Mouse (Mus musculus) heart, adult 8-10 months (tissue): ENCODE results near the gene Dnajb2. TPM values are rescaled to one million over a fixed set of nuclear protein-coding genes. Genes with fewer than 3 reads are reported as not detected.

ENCODE experiments used
- DNase-seq: peaks from one replicate; pipeline ENCODE4 v3.0.0; 2022; ENCODE audit warnings: low spot score
- total RNA-seq, 4 experiments: library from RNA; stranded (reverse); gene quantifications; 2 replicates each; pipeline ENCODE4 v1.2.4; 2022

The Dnajb2 gene
- 100 to 1,000 TPM; 102 to 135 (median 117) TPM for total RNA-seq

GRCm38 (mm10) chr1:75236117-75237050 lies at the start of gene Dnajb2:
Gene Dnajb2, plus strand, starts transcription at chr1:75236406.
- peak; percentile 90 for DNase-seq

- no peak for DNase-seq
Measured at GRCm38 (mm10) chr1:75187126-75187525, 49.1 kb upstream of the Dnajb2 start.

DNA sequence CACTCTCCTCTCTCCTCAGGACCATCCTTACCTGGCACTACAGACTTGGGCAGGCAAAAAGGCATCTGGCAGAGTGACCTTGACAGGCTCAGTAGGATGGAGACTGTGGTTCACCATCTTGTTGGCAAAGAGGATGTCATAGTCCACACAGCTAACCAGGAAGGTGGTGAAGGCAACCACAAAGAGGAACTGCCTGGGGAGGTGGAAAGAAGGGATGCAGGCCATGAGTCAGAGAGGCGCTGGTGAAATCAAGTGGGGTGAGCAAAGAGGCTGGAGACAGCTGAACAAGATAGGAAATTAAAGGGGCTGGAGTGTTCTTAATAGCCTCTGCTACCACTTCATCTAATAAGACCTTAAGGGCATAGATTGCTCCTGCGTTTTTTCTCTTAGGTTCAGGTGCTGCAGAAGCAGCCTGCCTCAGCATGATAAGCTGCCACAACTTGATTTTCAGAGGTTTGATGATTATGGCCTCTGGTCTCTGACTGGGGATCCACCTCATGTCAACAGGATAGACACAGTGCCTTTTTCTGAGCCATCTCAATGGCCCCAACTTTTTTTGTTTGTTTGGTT lies 48.2 kb upstream of the Dnajb2 start:
- no peak for DNase-seq

- DNase-seq = no peak
Measured at GRCm38 (mm10) chr1:75190577-75190976, 45.6 kb upstream of the Dnajb2 start.

DNA sequence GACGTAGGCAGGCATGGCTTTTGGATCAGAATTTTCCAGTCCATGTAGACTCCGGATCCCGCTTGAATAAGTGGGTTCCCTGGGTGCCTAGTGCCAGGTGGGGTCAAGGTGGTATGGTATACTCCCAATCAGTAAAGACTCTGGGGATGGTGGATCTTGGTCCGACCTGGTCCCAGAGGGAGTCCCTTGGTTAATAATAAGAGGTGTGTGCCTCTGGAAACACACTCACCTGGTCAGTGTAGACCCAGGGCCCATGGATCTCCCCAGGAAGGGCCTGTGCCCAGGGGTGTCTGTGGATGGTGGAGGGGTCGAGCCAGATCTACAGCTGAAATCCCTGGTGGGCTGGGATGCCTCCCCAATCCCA lies 45.0 kb upstream of the Dnajb2 start:
- no peak for DNase-seq

DNA sequence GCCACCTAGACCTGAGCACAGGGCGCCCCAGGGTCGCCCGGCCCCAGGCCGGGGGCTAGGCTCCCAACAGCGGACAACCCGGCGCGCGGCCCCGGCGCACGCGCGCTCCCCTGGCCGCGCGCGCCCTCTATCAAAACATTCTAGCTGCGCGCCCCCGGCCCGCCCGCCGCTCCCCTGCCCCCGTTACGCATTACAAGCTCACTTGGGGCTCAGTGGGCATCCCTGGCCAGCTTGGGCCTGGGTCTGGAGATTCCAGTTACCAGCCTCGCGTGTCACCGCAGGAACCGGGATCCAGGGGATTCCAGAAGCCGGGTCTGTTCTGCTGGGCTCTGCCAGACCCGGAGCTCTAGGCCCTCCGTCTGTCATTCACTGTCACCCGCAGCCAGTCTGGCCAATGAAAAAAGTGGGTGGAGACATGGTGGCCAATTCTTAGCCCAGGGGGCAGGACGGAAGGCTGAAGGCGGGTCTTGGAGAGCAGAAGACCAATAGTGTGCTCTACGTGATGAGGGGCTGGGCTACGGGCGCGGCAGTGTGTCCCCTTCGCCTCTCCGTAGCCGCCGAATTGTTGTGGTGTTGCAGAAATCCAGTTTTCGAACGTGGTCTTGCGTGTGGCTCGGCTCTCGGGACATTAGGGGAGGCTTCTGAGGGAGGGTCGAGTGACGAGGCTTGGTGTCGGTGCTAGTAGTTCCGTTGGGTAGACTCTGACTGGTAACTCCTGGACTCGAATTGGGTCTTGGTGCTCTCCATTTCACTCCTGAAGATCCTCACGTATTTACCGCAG lies 44.4 kb upstream of the Dnajb2 start, which contains the start of the genes Ankzf1 and Atg9a:
Ankzf1 (plus strand) TSS at position 530 of the 781 bp plus-strand sequence.
Atg9a (minus strand) TSS at position 575 of the 781 bp plus-strand sequence.
- peak; percentile 98 for DNase-seq

GRCm38 (mm10) chr1:75192452-75192851 lies 43.8 kb upstream of the Dnajb2 start:
- no peak for DNase-seq

DNA sequence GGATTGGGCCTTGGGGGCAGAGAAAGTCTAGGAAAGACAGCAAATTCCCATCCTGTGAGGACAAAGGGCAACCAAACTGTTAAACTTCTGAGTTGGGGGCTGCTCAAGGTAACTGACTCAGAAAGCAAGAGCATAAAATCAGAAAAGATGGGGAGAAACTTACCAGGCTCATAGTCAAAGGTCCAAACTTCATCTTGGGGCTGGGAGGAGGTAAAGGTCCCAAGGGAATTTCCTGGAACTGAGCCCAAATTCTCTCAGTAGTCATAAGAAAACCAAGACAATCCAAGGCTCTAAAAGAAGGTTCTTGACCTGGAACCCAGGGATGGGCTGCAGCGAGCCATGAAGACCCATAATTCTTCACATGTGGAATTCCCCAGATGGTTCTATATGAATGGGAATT lies 35.0 kb upstream of the Dnajb2 start:
- DNase-seq = no peak

- no peak for DNase-seq
Measured at GRCm38 (mm10) chr1:75208967-75209678, 27.1 kb upstream of the Dnajb2 start.

DNA sequence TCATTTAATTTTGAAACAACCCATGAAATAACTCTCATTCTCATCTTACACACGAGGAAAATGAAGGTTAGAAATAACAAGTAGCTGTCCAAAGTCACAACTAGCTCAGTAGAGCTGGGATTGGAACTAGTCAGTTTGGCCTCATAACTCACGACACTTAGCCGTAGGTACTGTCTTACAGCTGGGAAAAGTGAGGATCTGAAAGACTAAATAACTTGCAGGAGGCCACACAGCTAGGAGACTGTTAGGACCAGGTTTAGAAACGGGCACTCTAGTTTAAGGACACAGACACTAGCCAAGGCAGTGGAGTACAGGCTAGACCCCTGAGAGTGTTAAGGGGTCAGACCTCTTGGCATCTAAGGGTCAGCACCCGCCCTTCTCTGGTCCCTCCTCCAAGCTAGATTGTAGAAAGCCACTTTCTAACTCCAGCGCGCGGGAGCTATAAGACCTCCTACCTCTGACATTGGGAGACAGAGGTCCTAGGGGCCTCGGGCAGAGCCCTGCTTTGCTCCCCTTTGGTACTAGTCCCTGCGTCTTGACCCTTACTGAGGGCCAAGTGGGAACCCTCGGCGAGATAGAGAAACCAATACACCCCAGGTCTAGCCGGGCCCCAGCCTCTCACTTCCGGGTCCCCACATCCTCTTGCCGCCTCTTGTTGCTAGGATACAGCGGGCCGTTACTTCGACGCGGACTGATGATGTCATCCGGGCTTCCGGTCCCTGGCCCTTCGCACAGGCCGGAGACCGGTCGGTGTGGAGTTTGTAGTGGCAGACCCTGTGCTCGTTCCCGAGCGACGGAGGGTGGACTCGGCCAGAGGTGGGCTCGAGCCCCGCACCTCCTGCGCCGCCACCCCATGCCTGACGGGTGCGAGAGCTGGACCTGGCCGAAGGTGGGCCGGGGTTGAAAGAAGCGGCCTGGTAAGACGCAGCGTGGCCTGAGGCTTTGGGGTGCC lies 25.8 kb upstream of the Dnajb2 start, which contains the start of the genes Glb1l and Stk16:
Glb1l (minus strand) TSS at position 678 of the 952 bp plus-strand sequence.
Stk16 (plus strand) TSS at position 703 of the 952 bp plus-strand sequence.
- peak; percentile 97 for DNase-seq

GRCm38 (mm10) chr1:75211141-75211708 lies 25.0 kb upstream of the Dnajb2 start:
- no peak for DNase-seq

DNA sequence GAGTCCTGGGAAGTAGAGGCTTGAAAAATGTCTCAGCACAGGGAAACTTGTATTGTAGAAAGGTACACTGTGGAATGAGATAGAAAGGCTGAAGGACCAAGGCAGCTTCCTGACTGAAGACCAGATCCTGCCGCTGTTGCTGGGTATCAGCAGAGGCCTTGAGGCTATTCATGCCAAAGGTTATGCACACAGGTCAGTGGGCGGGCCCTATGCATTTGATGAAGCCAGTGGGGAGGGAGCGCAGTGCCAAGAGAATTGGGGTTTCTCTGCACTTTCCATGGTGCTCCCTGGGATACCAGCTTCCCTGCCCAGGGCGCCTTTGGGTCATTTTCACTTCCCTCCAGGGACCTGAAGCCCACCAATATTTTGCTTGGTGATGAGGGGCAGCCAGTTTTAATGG lies 23.7 kb upstream of the Dnajb2 start:
- no peak for DNase-seq

- DNase-seq = no peak
Measured at GRCm38 (mm10) chr1:75213096-75213495, 23.1 kb upstream of the Dnajb2 start.

GRCm38 (mm10) chr1:75214442-75214841 lies 21.8 kb upstream of the Dnajb2 start:
- no peak for DNase-seq

GRCm38 (mm10) chr1:75214886-75215285 lies 21.3 kb upstream of the Dnajb2 start:
- DNase-seq = peak; percentile 79

DNA sequence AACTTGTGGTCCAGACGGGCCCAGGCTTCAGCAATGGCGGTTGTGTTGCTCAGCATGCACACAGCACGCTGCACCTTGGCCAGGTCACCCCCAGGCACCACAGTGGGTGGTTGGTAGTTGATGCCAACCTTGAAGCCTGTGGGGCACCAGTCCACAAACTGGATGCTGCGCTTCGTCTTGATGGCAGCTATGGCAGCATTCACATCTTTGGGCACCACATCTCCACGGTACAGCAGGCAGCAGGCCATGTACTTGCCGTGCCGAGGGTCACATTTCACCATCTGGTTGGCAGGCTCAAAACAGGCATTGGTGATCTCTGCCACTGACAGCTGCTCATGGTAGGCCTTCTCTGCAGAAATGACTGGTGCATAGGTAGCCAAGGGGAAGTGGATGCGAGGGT lies 20.4 kb upstream of the Dnajb2 start:
- DNase-seq = no peak

DNA sequence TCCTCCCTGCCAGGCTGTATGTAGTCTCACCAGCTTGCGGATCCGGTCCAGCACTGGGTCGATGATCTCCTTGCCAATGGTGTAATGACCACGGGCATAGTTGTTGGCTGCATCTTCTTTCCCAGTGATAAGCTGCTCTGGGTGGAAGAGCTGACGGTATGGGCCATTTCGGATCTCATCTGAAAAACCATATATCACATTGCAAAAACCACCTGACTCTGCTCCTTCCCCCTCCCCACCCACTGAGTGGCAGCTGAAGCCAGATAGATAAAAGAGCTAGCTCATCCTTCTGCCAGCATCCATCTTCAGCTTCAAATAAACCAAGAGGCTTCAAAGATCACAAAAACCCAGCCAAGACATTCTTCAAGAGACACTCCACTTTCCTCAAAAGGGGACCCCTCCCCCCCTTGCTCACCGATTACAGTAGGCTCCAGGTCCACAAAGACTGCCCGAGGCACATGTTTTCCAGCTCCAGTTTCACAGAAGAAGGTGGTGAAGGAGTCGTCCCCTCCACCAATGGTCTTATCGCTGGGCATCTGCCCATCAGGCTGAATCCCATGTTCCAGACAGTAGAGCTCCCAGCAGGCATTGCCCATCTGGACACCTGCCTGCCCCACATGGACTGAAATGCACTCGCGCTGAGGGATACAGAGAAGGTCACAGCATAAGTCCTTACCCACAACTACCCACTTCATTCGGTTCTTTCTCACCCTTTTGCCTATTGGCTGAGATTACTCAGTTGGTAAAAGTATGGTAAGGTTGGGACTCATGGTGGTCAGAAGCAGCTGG lies 19.2 kb upstream of the Dnajb2 start:
- peak; percentile 57 for DNase-seq

- no peak for DNase-seq
Measured at GRCm38 (mm10) chr1:75217893-75218226, 18.3 kb upstream of the Dnajb2 start.
